In genomic region chr11:112173585-112173984, GRCm38 (mm10) we compare ENCODE assay signal across 28 mouse cellular contexts.
DNase-seq lines count a peak whose midpoint lies in the region; ATAC-seq and TF ChIP-seq lines count a peak whose summit lies in the region.
"Had no signal": no experiment of that assay in that cellular context is flagged by ENCODE, and none has a peak within 500 bp of the region (broad histone marks: within the 10 kb centered on the region; RNA-seq: fewer than 3 reads in every experiment).

No protein-coding gene starts in this region.

- TF ChIP-seq CTCF in Patski (IDR thresholded peaks at IDR 0.05), result no peak
- TF ChIP-seq CTCF in intestine, postnatal 0 days (IDR thresholded peaks at IDR 0.05; ENCODE audit: low read depth), result no peak

- CTCF ChIA-PET in Patski (lab: Charles Lee), result no interaction called here

- peak; percentile 0 for DNase-seq in layer of hippocampus, adult 9-10 months (ENCODE audit: low spot score)
- no peak for DNase-seq in layer of hippocampus, adult 8-10 months (ENCODE audit: low spot score in 2 of 2)
- DNase-seq in Patski (ENCODE audit: low read depth, low spot score), result no peak
- DNase-seq in adrenal gland, postnatal 25 days, result peak; percentile 14
- DNase-seq in left cerebral cortex, postnatal 10 days (ENCODE audit: extremely low spot score in 1 of 2, low spot score in 2 of 2), result no peak
- DNase-seq: cerebellum, adult 8-10 months; cerebellum, postnatal 25 days; gastrocnemius, postnatal 14 days; heart, postnatal 36 days; kidney, postnatal 25 days; lung, embryonic 14.5 days; lung, postnatal 36 days; thymus, postnatal 4 days had no signal

- no peaks in the 10 kb centered on the region for H3K27me3 ChIP-seq in Patski
- no peaks in the 10 kb centered on the region for H3K27me3 ChIP-seq in intestine, postnatal 0 days (replicated peaks; ENCODE audit: control insufficient read depth, insufficient read depth, low read length)
- no peaks in the 10 kb centered on the region for H3K27me3 ChIP-seq in neural tube, embryonic 15.5 days (replicated peaks)
- H3K27me3 ChIP-seq: embryonic facial prominence, embryonic 15.5 days; forebrain, embryonic 13.5 days; heart, embryonic 15.5 days; hindbrain, embryonic 12.5 days; limb, embryonic 12.5 days; liver, embryonic 15.5 days; neural tube, embryonic 12.5 days had no signal

- POLR2A ChIA-PET in Patski (lab: Charles Lee), result no interaction called here

- no peaks in the 10 kb centered on the region for H3K36me3 ChIP-seq in intestine, postnatal 0 days (ENCODE audit: control insufficient read depth, insufficient read depth)
- H3K36me3 ChIP-seq in neural tube, embryonic 15.5 days, result no peaks in the 10 kb centered on the region
- H3K36me3 ChIP-seq: embryonic facial prominence, embryonic 10.5 days; embryonic facial prominence, embryonic 15.5 days; G1E; heart, embryonic 15.5 days; hindbrain, embryonic 12.5 days; limb, embryonic 12.5 days; liver, embryonic 15.5 days; neural tube, embryonic 12.5 days had no signal

- H3K9me3 ChIP-seq in intestine, postnatal 0 days (ENCODE audit: control insufficient read depth), result no peaks in the 10 kb centered on the region
- H3K9me3 ChIP-seq in neural tube, embryonic 15.5 days (replicated peaks), result no peaks in the 10 kb centered on the region
- H3K9me3 ChIP-seq: embryonic facial prominence, embryonic 10.5 days; embryonic facial prominence, embryonic 15.5 days; forebrain, embryonic 13.5 days; heart, embryonic 15.5 days; hindbrain, embryonic 12.5 days; limb, embryonic 12.5 days; liver, embryonic 15.5 days; neural tube, embryonic 12.5 days had no signal

- H3K4me2 ChIP-seq in intestine, postnatal 0 days (replicated peaks; ENCODE audit: low read depth), result no peak overlapping the region
- no peak overlapping the region for H3K4me2 ChIP-seq in neural tube, embryonic 15.5 days
- H3K4me2 ChIP-seq: embryonic facial prominence, embryonic 15.5 days; forebrain, embryonic 13.5 days; heart, embryonic 15.5 days; hindbrain, embryonic 12.5 days; limb, embryonic 12.5 days; liver, embryonic 15.5 days; lung, embryonic 14.5 days; midbrain, embryonic 11.5 days; neural tube, embryonic 12.5 days had no signal

- ATAC-seq in Patski, result peak; percentile 85
- no peak for ATAC-seq in intestine, postnatal 0 days
- ATAC-seq in neural tube, embryonic 15.5 days (ENCODE audit: low FRiP score), result no peak
- ATAC-seq: forebrain, embryonic 13.5 days; intestine, embryonic 16.5 days; midbrain, embryonic 16.5 days had no signal

- H3K4me3 ChIP-seq in intestine, postnatal 0 days (ENCODE audit: low read depth, low read length), result no peak overlapping the region
- no peak overlapping the region for H3K4me3 ChIP-seq in neural tube, embryonic 15.5 days (replicated peaks)
- H3K4me3 ChIP-seq: embryonic facial prominence, embryonic 10.5 days; embryonic facial prominence, embryonic 15.5 days; forebrain, embryonic 13.5 days; heart, embryonic 15.5 days; hindbrain, embryonic 12.5 days; layer of hippocampus, adult 2 months; limb, embryonic 12.5 days; liver, embryonic 15.5 days; neural tube, embryonic 12.5 days had no signal

- 80% methylated on average over 10 of the region's 10 CpGs for WGBS in intestine, postnatal 0 days
- WGBS in neural tube, embryonic 15.5 days, result 81% methylated on average over 10 of the region's 10 CpGs

- intact Hi-C loops in left cerebral cortex, postnatal 10 days (cut with DNase I), result no loop called here

- no peak overlapping the region for H3K27ac ChIP-seq in intestine, postnatal 0 days (ENCODE audit: low read depth, low read length)
- no peak overlapping the region for H3K27ac ChIP-seq in neural tube, embryonic 15.5 days (replicated peaks)
- H3K27ac ChIP-seq: embryonic facial prominence, embryonic 10.5 days; embryonic facial prominence, embryonic 15.5 days; forebrain, embryonic 13.5 days; heart, embryonic 15.5 days; hindbrain, embryonic 12.5 days; layer of hippocampus, adult 2 months; liver, embryonic 15.5 days; neural tube, embryonic 12.5 days had no signal

- in situ Hi-C loops in Patski (cut with MboI; ENCODE audit: low pct_unique_long_range_greater_than_20kb), result loop anchor here (10.0 to 25.0 kb wide), 2 partner anchors 991 to 1464 kb away; partner anchors contain the start of gene Cog1

- no peak overlapping the region for H3K9ac ChIP-seq in intestine, postnatal 0 days (ENCODE audit: low read depth, low read length)
- H3K9ac ChIP-seq in neural tube, embryonic 15.5 days (replicated peaks), result no peak overlapping the region
- H3K9ac ChIP-seq: embryonic facial prominence, embryonic 15.5 days; forebrain, embryonic 13.5 days; heart, embryonic 15.5 days; hindbrain, embryonic 12.5 days; limb, embryonic 12.5 days; liver, embryonic 15.5 days; lung, embryonic 14.5 days; neural tube, embryonic 12.5 days had no signal

- H3K4me1 ChIP-seq in intestine, postnatal 0 days (replicated peaks; ENCODE audit: control insufficient read depth, insufficient read depth, low read length), result no peaks in the 10 kb centered on the region
- no peaks in the 10 kb centered on the region for H3K4me1 ChIP-seq in neural tube, embryonic 15.5 days
- H3K4me1 ChIP-seq: embryonic facial prominence, embryonic 10.5 days; embryonic facial prominence, embryonic 15.5 days; forebrain, embryonic 13.5 days; heart, embryonic 15.5 days; hindbrain, embryonic 12.5 days; liver, embryonic 15.5 days; neural tube, embryonic 12.5 days had no signal

Comparison
In these comparisons a context has a peak if more than half of its experiments do, and no peak if none do; other contexts are left out.
1. DNase-seq: peak in layer of hippocampus, adult 9-10 months (single experiment) and adrenal gland, postnatal 25 days (single experiment); none in layer of hippocampus, adult 8-10 months (0 of 2), Patski (single experiment) and left cerebral cortex, postnatal 10 days (0 of 2).